Mouse (Mus musculus): ENCODE measurements around the gene H2al1g. TPM values are rescaled to one million over a fixed set of nuclear protein-coding genes. Genes with fewer than 3 reads are reported as not detected.
"Not testable (repeated sequence)": the region's sequence is repeated elsewhere in the genome, so short reads cannot be mapped to it uniquely, and the experiment has no call there.

Gene H2al1g
- polyA plus RNA-seq, 1 experiment from 2014 or later, result not detected

DNA sequence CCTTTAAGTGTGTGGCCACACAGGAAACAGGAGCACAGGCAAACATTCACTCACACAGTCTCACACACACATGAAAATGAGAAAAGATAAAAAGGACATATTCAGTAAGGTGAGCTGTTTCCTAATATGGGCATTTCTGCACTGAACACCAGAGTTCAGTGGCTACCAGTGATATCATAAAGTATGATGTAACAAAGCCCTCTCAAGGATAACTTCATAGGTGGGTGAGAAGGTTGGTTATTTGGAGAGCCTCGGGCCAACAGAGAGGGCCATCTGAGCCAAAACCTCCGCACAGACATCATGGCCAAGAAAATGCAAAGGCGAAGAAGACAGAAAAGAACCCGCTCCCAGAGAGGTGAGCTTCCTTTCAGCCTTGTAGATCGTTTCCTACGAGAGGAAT is 3.2 kb upstream of the H2al1g start, which contains the start of gene H2al1f:
Gene H2al1f (plus strand): TSS at position 301 of the 400 bp plus-strand sequence.
- H3K36me3 ChIP-seq; H3K4me3 ChIP-seq; H3K9ac ChIP-seq; ATAC-seq (ENCODE audit: extremely low read depth, insufficient number of reproducible peaks, low FRiP score, low TSS enrichment); H3K27ac ChIP-seq (replicated peaks); H3K4me1 ChIP-seq; H3K27me3 ChIP-seq (replicated peaks); H3K4me2 ChIP-seq; H3K9me3 ChIP-seq: not testable (repeated sequence)
- WGBS, result no CpG with 5 or more reads among the region's 6 CpGs

GRCm38 (mm10) chrX:11321192-11321591 is 3.1 kb downstream of the H2al1g start, which contains the start of gene H2al1h:
TSS of gene H2al1h (plus strand) at chrX:11321492.
- not testable (repeated sequence) for H3K9ac ChIP-seq; H3K27ac ChIP-seq (replicated peaks); H3K4me2 ChIP-seq; H3K9me3 ChIP-seq; H3K4me1 ChIP-seq; H3K4me3 ChIP-seq; ATAC-seq (ENCODE audit: extremely low read depth, insufficient number of reproducible peaks, low FRiP score, low TSS enrichment); H3K27me3 ChIP-seq (replicated peaks); H3K36me3 ChIP-seq
- no CpG with 5 or more reads among the region's 6 CpGs for WGBS

- 100% methylated on average over 1 of the region's 5 CpGs for WGBS
Observed at GRCm38 (mm10) chrX:11324359-11324758, 6.3 kb downstream of the H2al1g start, which contains the start of gene H2al1i. TSS of gene H2al1i (plus strand) at chrX:11324659.

GRCm38 (mm10) chrX:11327522-11327921 is 9.5 kb downstream of the H2al1g start, which contains the start of gene H2al1j:
TSS of gene H2al1j (plus strand) at chrX:11327822.
- H3K4me1 ChIP-seq; ATAC-seq (ENCODE audit: extremely low read depth, insufficient number of reproducible peaks, low FRiP score, low TSS enrichment); H3K36me3 ChIP-seq; H3K27ac ChIP-seq (replicated peaks); H3K4me2 ChIP-seq; H3K9ac ChIP-seq; H3K4me3 ChIP-seq; H3K9me3 ChIP-seq: not testable (repeated sequence)
- peaks cover 21% of the 10 kb centered on the region; the same call in 1 of the 2 replicates for H3K27me3 ChIP-seq (replicated peaks)
- 76% methylated on average over 2 of the region's 2 CpGs for WGBS

More at GRCm38 (mm10) chrX:11324359-11324758, 6.3 kb downstream of the H2al1g start, which contains the start of gene H2al1i:
- H3K4me1 ChIP-seq; H3K9me3 ChIP-seq; H3K27me3 ChIP-seq (replicated peaks); H3K4me2 ChIP-seq; H3K36me3 ChIP-seq; H3K4me3 ChIP-seq; ATAC-seq (ENCODE audit: extremely low read depth, insufficient number of reproducible peaks, low FRiP score, low TSS enrichment); H3K9ac ChIP-seq; H3K27ac ChIP-seq (replicated peaks): not testable (repeated sequence)

GRCm38 (mm10) chrX:11345762-11346161 is 27.7 kb downstream of the H2al1g start:
- WGBS, result 52% methylated on average over 9 of the region's 9 CpGs
- no peak for ATAC-seq (ENCODE audit: extremely low read depth, insufficient number of reproducible peaks, low FRiP score, low TSS enrichment)
- no peak overlapping the region for H3K9ac ChIP-seq
- H3K36me3 ChIP-seq, result no peaks in the 10 kb centered on the region
- no peaks in the 10 kb centered on the region for H3K4me1 ChIP-seq
- no peak overlapping the region for H3K4me3 ChIP-seq
- no peaks in the 10 kb centered on the region for H3K9me3 ChIP-seq
- H3K4me2 ChIP-seq, result no peak overlapping the region
- H3K27ac ChIP-seq (replicated peaks), result no peak overlapping the region
- peaks cover 9% of the 10 kb centered on the region; the same call in 1 of the 2 replicates for H3K27me3 ChIP-seq (replicated peaks)

GRCm38 (mm10) chrX:11346756-11347155 is 28.7 kb downstream of the H2al1g start:
- H3K4me1 ChIP-seq, result no peaks in the 10 kb centered on the region
- no peaks in the 10 kb centered on the region for H3K36me3 ChIP-seq
- H3K27me3 ChIP-seq (replicated peaks), result peaks cover 12% of the 10 kb centered on the region; the same call in 1 of the 2 replicates
- ATAC-seq (ENCODE audit: extremely low read depth, insufficient number of reproducible peaks, low FRiP score, low TSS enrichment), result no peak
- 78% methylated on average over 3 of the region's 3 CpGs for WGBS
- no peak overlapping the region for H3K27ac ChIP-seq (replicated peaks)
- H3K9ac ChIP-seq, result no peak overlapping the region
- no peaks in the 10 kb centered on the region for H3K9me3 ChIP-seq
- no peak overlapping the region for H3K4me3 ChIP-seq
- H3K4me2 ChIP-seq, result no peak overlapping the region

- 71% methylated on average over 6 of the region's 6 CpGs for WGBS
- Histone ChIP-seq H3K27ac (replicated peaks) (no peak overlapping the region), H3K4me3 (no peak overlapping the region), H3K4me2 (no peak overlapping the region), H3K4me1 (no peaks in the 10 kb centered on the region), H3K9ac (no peak overlapping the region), H3K36me3 (no peaks in the 10 kb centered on the region), H3K9me3 (no peaks in the 10 kb centered on the region), H3K27me3 (replicated peaks) (peaks cover 43% of the 10 kb centered on the region)
- ATAC-seq (ENCODE audit: extremely low read depth, insufficient number of reproducible peaks, low FRiP score, low TSS enrichment), result no peak
Observed at GRCm38 (mm10) chrX:11360823-11361222, 42.8 kb downstream of the H2al1g start.

DNA sequence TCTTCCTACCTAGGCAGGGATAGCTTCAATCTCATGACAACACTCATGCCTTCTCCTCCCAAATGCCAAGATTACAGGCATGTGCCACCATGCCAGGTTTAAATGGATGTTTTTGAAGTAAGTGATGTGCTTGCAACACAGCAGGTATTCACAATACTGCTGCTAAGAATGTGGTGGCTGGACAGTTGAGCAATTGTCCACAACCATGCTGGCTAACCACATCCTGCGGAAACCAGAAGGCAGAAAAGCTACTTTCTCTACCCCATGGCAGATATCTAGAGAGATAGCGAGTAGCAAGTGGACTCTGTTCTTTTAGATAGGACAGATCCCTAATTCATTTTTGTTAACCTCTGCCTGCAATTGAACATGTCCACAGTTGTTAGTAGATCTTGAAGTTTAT is 43.2 kb downstream of the H2al1g start:
- peaks cover 45% of the 10 kb centered on the region for H3K27me3 ChIP-seq (replicated peaks)
- 77% methylated on average over 2 of the region's 2 CpGs for WGBS
- H3K27ac ChIP-seq (replicated peaks), result no peak overlapping the region
- no peak for ATAC-seq (ENCODE audit: extremely low read depth, insufficient number of reproducible peaks, low FRiP score, low TSS enrichment)
- H3K4me2 ChIP-seq, result no peak overlapping the region
- H3K9me3 ChIP-seq, result no peaks in the 10 kb centered on the region
- no peak overlapping the region for H3K4me3 ChIP-seq
- H3K9ac ChIP-seq, result no peak overlapping the region
- no peaks in the 10 kb centered on the region for H3K36me3 ChIP-seq
- H3K4me1 ChIP-seq, result no peaks in the 10 kb centered on the region

DNA sequence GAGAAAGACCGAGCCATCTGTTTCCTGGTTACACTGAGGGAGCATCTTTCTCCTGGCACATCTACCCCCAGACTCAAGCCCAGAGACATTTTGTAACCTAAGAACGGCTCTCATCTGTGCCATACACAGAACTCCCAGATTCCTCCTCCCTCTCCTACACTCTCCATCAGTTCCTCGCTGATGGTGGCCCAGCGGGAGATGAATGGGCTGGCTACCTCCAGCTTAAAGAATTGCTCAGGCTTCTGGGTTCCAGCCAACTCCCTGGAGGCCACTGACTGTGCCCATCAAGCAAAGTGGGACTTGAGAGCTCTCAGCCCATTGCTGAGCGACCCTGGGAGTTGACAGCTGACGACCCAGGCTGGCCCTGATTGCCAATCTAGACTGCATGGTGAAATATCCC is 45.8 kb downstream of the H2al1g start:
- no peaks in the 10 kb centered on the region for H3K36me3 ChIP-seq
- no peak for ATAC-seq (ENCODE audit: extremely low read depth, insufficient number of reproducible peaks, low FRiP score, low TSS enrichment)

DNA sequence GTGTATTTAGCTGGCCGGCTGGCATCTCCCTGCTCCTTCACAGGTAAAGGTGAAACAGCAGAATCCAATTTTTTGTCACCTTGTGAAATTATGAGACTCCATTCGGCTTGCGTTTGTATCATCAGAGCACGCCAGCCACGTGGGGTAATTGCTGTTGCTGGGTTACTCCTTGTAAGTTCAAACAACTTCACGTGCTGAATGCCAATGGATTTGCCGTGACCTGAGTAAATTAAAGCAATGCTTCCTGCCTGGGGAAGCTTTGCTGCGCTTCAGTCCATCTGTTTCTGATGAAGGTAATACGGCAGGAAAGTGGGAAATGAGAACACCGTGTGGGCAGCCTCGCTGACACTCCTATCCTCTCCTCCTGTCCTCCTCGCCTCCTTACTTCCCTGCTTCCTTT is 47.1 kb downstream of the H2al1g start:
- H3K27ac ChIP-seq (replicated peaks), result no peak overlapping the region
- ATAC-seq (ENCODE audit: extremely low read depth, insufficient number of reproducible peaks, low FRiP score, low TSS enrichment), result no peak
- 71% methylated on average over 12 of the region's 12 CpGs for WGBS
- no peaks in the 10 kb centered on the region for H3K36me3 ChIP-seq
- H3K9ac ChIP-seq, result no peak overlapping the region
- no peak overlapping the region for H3K4me3 ChIP-seq
- H3K27me3 ChIP-seq (replicated peaks), result peaks cover 44% of the 10 kb centered on the region
- H3K4me1 ChIP-seq, result no peaks in the 10 kb centered on the region
- no peaks in the 10 kb centered on the region for H3K9me3 ChIP-seq
- no peak overlapping the region for H3K4me2 ChIP-seq

More for the DNA sequence above, 45.8 kb downstream of the H2al1g start:
- no peak overlapping the region for H3K4me2 ChIP-seq
- no peaks in the 10 kb centered on the region for H3K4me1 ChIP-seq
- peaks cover 42% of the 10 kb centered on the region for H3K27me3 ChIP-seq (replicated peaks)
- no peak overlapping the region for H3K4me3 ChIP-seq
- H3K9ac ChIP-seq, result no peak overlapping the region
- 53% methylated on average over 6 of the region's 6 CpGs for WGBS
- H3K27ac ChIP-seq (replicated peaks), result no peak overlapping the region
- H3K9me3 ChIP-seq, result no peaks in the 10 kb centered on the region
